Mouse (Mus musculus) stomach, embryonic 16.5 days (tissue): ENCODE data around the gene Cald1. TPM values are rescaled to one million over a fixed set of nuclear protein-coding genes. Genes with fewer than 3 reads are reported as not detected.

Source experiments
- ATAC-seq: fragments of 200-750 bp; cut with Nextera tagmentation; 2 replicates; pipeline ENCODE4 v1.8.0; 2017; ENCODE audit warnings: moderate number of reproducible peaks, moderate TSS enrichment; ENCODE audit not compliant: insufficient read depth, low FRiP score
- H3K27ac ChIP-seq: fragments of 300-500 bp; sonication (generic); 2 replicates; pipeline ENCODE4 v1.5.1; 2014; ENCODE audit warnings: low read length
- H3K27me3 ChIP-seq: fragments of 300-500 bp; sonication (generic); 2 replicates; pipeline ENCODE4 v1.6.1; 2014; ENCODE audit warnings: low read length, control low read depth, mixed read lengths; ENCODE audit not compliant: control insufficient read depth, insufficient read depth
- H3K36me3 ChIP-seq: fragments of 300-500 bp; sonication (generic); 2 replicates; pipeline ENCODE4 v1.6.1; 2014; ENCODE audit warnings: low read length; ENCODE audit not compliant: control insufficient read depth, insufficient read depth
- H3K4me1 ChIP-seq: fragments of 300-500 bp; sonication (generic); 2 replicates; pipeline ENCODE4 v1.6.1; 2014; ENCODE audit warnings: low read length, control low read depth, mixed read lengths; ENCODE audit not compliant: control insufficient read depth, insufficient read depth
- H3K4me2 ChIP-seq: fragments of 300-500 bp; sonication (generic); 2 replicates; pipeline ENCODE4 v1.6.1; 2014; ENCODE audit warnings: low read depth, low read length, mixed read lengths
- H3K4me3 ChIP-seq: fragments of 300-500 bp; sonication (generic); replicated peaks from 2 replicates; pipeline ENCODE4 v1.5.1; 2014; ENCODE audit warnings: mild to moderate bottlenecking, low read length
- H3K9ac ChIP-seq: fragments of 300-500 bp; sonication (generic); 2 replicates; pipeline ENCODE4 v1.6.1; 2014; ENCODE audit warnings: low read length
- H3K9me3 ChIP-seq: fragments of 300-500 bp; sonication (generic); replicated peaks from 2 replicates; pipeline ENCODE4 v1.6.1; 2016; ENCODE audit warnings: low read length, control low read depth; ENCODE audit not compliant: control insufficient read depth
- WGBS: fragments of 180-500 bp; shearing (Covaris S2); extraction: QIAGEN DNeasy Blood & Tissue Kit; methylation state at CpG from one replicate; pipeline ENCODE4 v1.1.7; 2014; 5-methylcytosine and 5-hydroxymethylcytosine counted together
- polyA plus RNA-seq: library from polyadenylated mRNA; unstranded; fragments of >200 nt; fragmentation: Nextera tagmentation; extraction: Ambion mirVana; gene quantifications from 2 replicates; pipeline ENCODE4 v1.2.1, GENCODE M21; 2015

Cald1 gene
- polyA plus RNA-seq, 1 experiment from 2014 or later, result 362 TPM

DNA sequence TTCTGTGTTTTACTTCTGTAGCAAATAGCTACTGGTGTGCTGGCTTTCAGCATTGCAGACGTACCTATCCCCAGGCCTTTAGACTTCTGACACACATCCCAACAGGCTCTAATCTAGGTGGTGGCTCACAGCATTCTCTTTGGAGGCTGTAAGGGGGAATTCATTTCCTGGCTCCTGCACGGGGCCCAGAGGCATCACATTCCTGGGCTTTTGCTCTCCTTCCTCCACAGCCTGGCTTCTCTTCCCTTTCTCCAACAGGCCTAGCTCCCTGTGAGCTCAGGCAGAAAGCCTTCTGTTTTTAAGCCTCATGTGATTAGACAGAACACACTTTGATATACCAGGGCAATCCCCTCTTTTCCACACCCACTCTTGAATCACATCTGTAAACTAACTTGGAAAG lies 109.2 kb downstream of the Cald1 start:
- H3K4me2 ChIP-seq, result no peak overlapping the region
- H3K4me3 ChIP-seq, result no peak overlapping the region
- H3K27ac ChIP-seq, result peak overlapping the region; percentile 50; the same call in 1 of the 2 replicates
- peaks cover 20% of the 10 kb centered on the region for H3K9me3 ChIP-seq
- ATAC-seq, result no peak
- WGBS, result 39% methylated on average over 2 of the region's 2 CpGs
- H3K9ac ChIP-seq, result no peak overlapping the region
- H3K36me3 ChIP-seq, result peaks cover 10% of the 10 kb centered on the region
- H3K4me1 ChIP-seq, result peaks cover 21% of the 10 kb centered on the region
- H3K27me3 ChIP-seq, result no peaks in the 10 kb centered on the region

DNA sequence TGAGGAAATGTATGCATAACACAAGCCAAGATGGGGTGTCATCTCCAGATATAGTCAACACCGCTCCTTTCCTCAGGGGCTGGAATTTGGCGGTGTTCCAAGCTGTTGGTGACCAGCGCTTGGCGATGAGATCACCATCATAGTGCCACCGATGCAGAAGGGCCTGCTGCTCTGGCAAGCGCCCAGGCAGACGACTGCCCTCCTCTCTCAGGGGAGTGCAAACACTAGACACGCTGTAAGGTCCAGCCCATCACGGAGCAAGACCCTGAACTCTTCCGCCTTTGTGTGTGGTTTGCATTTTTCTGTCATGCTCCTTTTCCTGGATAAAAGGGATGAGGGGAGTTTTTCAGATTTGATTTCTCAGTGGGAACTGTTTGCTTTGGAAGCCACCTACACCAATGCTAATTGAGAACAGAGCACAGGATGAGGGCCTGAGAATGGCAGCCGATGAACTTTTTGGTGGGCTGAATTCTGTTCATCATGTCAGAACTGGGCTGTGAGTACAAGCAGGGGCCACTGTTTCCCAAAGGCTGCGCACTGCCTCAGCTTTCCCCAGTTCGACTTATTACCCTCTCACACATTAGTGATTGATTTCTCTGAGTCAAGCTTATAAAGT lies 110.5 kb downstream of the Cald1 start:
- 16% methylated on average over 13 of the region's 13 CpGs for WGBS
- Histone ChIP-seq H3K4me2 (peak overlapping the region; percentile 52), H3K27ac (peak overlapping the region; percentile 50), H3K4me1 (peaks cover 21% of the 10 kb centered on the region), H3K9ac (peak overlapping the region; percentile 17; the same call in 1 of the 2 replicates), H3K36me3 (peaks cover 5% of the 10 kb centered on the region; the same call in 1 of the 2 replicates), H3K27me3 (no peaks in the 10 kb centered on the region), H3K9me3 (peaks cover 14% of the 10 kb centered on the region; the same call in 1 of the 2 replicates), H3K4me3 (peak overlapping the region; percentile 51)
- no peak; the same call in 1 of the 2 replicates for ATAC-seq

DNA sequence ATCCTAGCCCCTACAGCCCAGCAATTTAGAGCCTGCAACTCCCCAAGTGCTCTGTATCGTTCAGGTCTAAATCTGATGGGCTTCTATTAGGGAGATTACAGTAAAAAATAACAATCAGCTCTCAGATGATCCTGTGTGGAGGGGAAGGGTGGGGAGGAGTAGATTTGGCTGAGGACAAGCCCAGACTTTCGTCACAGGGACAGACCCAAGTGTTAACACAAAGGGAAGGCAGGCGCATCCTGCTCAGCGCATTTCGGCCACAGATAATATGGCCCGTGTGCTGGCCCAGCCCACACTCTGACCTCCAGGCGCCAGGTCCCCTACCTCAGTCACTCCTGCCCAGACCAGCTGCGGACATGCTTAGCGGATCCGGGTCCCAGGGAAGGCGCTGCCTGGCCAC lies 111.0 kb downstream of the Cald1 start:
- peak overlapping the region; percentile 51 for H3K4me3 ChIP-seq
- H3K27me3 ChIP-seq, result no peaks in the 10 kb centered on the region
- peak overlapping the region; percentile 74 for H3K27ac ChIP-seq
- WGBS, result 5% methylated on average over 11 of the region's 11 CpGs
- peaks cover 21% of the 10 kb centered on the region for H3K4me1 ChIP-seq
- peak overlapping the region; percentile 52 for H3K4me2 ChIP-seq
- peak overlapping the region; percentile 70 for H3K9ac ChIP-seq
- ATAC-seq, result peak; percentile 69
- peaks cover 8% of the 10 kb centered on the region; the same call in 1 of the 2 replicates for H3K9me3 ChIP-seq
- no peaks in the 10 kb centered on the region for H3K36me3 ChIP-seq

DNA sequence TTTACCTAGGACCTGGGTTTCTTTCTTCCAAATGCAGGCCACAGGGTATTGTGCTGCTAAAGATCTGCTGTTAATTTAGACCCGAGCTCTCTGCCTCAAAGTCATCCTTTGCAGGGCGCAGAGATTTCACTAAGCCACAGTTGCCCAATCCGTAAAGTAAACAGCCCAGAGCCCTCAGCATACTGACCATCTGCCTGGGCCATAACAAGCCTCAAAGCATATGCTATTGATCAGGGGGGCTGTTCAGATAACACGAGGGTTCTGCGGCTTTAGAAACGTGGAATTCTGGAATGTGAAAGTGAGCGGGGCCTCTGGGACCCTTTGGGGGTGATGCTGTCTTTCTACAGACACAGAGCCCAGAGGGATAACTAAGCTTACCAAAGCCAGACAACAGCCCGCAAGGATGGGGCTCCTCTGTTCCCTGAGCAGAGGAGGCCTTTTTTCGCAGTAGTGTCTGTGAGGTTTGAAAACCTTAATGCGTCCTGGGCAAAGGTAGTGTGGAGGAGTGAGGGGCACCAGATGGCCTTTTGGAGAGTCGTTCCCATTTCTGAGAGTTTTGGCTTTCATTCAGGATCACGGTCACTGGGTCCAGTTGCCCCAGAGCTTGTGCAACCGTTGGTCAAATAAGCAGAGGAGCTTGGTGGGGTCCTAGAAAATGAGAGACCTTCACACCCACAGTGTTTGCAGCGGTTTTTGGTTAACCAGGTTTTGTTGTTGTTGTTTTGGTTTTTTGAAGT lies 111.8 kb downstream of the Cald1 start:
- no peak for ATAC-seq
- peak overlapping the region; percentile 51 for H3K4me3 ChIP-seq
- 29% methylated on average over 14 of the region's 14 CpGs for WGBS
- H3K9me3 ChIP-seq, result peaks cover under 1% of the 10 kb centered on the region; the same call in 1 of the 2 replicates
- peak overlapping the region; percentile 70 for H3K9ac ChIP-seq
- H3K4me2 ChIP-seq, result peak overlapping the region; percentile 52
- H3K27ac ChIP-seq, result peak overlapping the region; percentile 74
- H3K4me1 ChIP-seq, result peaks cover 21% of the 10 kb centered on the region
- no peaks in the 10 kb centered on the region for H3K27me3 ChIP-seq
- H3K36me3 ChIP-seq, result no peaks in the 10 kb centered on the region

DNA sequence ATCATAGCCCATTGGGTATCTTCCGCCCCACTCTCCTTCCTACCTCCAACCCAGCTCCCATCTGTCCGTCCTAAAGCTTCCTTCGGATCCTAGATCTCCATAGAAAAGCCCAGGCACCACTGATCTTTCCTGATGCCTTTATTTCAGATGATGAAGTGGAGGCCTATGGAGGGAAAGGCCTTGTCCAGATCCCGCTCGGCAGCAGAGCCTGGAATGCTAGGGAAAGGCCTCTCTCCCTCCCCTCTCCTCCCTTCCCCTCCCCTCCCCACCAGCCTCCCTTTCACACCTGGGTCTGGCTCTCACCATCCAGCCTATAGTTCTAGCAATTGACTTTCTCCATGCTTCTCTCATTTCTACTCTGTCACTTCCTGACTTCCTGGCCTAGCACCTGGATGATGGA lies 112.5 kb downstream of the Cald1 start:
- H3K4me3 ChIP-seq, result peak overlapping the region; percentile 51; the same call in 1 of the 2 replicates
- H3K9me3 ChIP-seq, result no peaks in the 10 kb centered on the region
- no peaks in the 10 kb centered on the region for H3K27me3 ChIP-seq
- 60% methylated on average over 5 of the region's 5 CpGs for WGBS
- H3K4me1 ChIP-seq, result peaks cover 21% of the 10 kb centered on the region
- H3K36me3 ChIP-seq, result no peaks in the 10 kb centered on the region
- peak overlapping the region; percentile 52; the same call in 1 of the 2 replicates for H3K4me2 ChIP-seq
- H3K9ac ChIP-seq, result no peak overlapping the region
- no peak overlapping the region for H3K27ac ChIP-seq
- ATAC-seq, result no peak

DNA sequence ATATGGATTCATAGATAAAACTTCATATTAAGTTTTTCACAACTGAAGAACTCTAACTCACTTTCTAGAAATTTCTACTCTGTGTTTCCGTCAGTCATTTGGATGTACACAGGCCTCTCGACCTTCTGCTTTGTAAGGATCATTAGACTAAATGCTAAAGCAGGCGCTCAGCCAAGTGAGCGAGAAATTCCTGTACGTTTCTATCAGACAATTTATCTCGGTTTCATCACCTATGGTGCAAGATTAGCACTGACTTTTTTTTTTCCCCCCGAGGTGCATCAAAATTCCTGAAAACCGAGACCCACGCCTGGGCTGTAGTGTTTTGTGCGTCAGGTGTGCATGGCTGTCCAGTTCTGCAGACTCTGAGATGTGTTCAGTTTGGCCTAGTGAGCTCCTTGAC lies 113.3 kb downstream of the Cald1 start:
- Histone ChIP-seq H3K27me3 (no peaks in the 10 kb centered on the region), H3K9me3 (no peaks in the 10 kb centered on the region), H3K27ac (no peak overlapping the region), H3K4me1 (peaks cover 21% of the 10 kb centered on the region), H3K9ac (no peak overlapping the region), H3K4me3 (no peak overlapping the region), H3K36me3 (no peaks in the 10 kb centered on the region), H3K4me2 (no peak overlapping the region)
- 68% methylated on average over 10 of the region's 10 CpGs for WGBS
- no peak for ATAC-seq

DNA sequence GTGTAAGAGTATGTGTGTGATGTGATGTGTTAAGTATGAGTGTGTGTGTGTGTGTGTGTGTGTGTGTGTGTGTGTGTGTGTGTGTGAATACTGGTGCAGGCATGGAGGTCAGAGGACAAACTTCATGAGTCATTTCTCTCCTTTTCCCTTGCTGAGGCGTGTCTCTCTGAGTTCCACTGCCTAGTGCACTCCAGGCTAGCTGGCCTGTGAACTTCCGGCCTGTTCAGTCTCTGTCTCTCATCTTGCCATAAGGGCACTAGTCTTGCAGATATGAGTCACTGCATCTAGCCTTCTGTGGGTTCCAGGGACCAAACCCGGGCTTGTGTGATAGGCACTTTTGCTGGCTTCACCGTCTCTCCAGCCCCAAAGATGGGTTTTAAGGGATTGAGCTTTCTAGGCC lies 114.9 kb downstream of the Cald1 start:
- peaks cover 18% of the 10 kb centered on the region for H3K4me1 ChIP-seq

DNA sequence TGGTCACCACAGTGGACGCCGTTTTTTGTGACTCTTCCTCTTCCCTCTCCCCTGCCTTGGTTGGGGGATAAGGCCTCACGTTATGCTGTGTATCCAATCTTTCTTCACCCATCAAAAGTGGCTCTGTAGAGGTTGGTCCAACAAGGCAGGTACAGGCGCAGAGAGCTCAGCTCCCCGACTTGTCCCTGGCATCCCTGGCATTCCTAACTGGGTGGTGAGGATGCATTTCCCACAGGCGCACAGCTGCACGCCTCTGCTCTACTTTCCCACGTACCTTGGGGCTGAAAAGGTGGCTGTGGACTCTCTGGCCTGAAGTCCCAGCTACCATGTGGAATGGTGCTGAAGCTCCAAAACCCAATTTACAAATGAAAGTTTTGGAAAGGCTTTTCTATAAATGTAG lies 115.5 kb downstream of the Cald1 start:
- Histone ChIP-seq H3K4me2 (no peak overlapping the region), H3K4me3 (no peak overlapping the region), H3K36me3 (no peaks in the 10 kb centered on the region), H3K27me3 (no peaks in the 10 kb centered on the region), H3K9me3 (no peaks in the 10 kb centered on the region), H3K4me1 (peaks cover 12% of the 10 kb centered on the region), H3K27ac (no peak overlapping the region), H3K9ac (no peak overlapping the region)
- ATAC-seq, result no peak
- WGBS, result 81% methylated on average over 8 of the region's 8 CpGs

More for the DNA sequence above, 114.9 kb downstream of the Cald1 start:
- ATAC-seq, result 0 out of 2 replicates have a peak, but pooled peaks have one; percentile 6
- no peak overlapping the region for H3K4me3 ChIP-seq
- no peak overlapping the region for H3K9ac ChIP-seq
- H3K27me3 ChIP-seq, result no peaks in the 10 kb centered on the region
- no peak overlapping the region for H3K27ac ChIP-seq
- no peaks in the 10 kb centered on the region for H3K36me3 ChIP-seq
- no peaks in the 10 kb centered on the region for H3K9me3 ChIP-seq
- 79% methylated on average over 4 of the region's 4 CpGs for WGBS
- H3K4me2 ChIP-seq, result no peak overlapping the region

DNA sequence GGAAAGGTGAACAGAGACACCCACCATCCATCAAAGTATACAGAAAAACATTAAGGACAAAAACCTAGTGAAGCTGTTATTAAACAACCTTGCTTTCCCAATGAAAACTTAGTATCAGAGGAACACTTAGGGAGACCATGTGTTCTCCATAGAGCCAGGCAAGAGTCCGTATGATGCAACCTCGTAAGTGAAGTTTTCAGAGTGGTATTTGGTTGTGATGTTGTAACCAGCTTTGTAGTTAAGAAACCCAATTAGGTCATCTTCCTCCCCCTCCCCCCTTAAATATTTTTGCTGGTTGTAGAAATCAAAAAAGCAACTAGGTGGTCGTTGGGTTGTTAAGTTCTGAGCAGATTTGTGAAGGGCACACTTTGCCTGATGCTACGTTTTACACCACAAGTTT lies 116.3 kb downstream of the Cald1 start:
- no peaks in the 10 kb centered on the region for H3K27me3 ChIP-seq
- H3K9ac ChIP-seq, result no peak overlapping the region
- H3K36me3 ChIP-seq, result no peaks in the 10 kb centered on the region
- H3K27ac ChIP-seq, result no peak overlapping the region
- H3K9me3 ChIP-seq, result no peaks in the 10 kb centered on the region
- no peak overlapping the region for H3K4me3 ChIP-seq
- no peak overlapping the region for H3K4me2 ChIP-seq
- peaks cover 4% of the 10 kb centered on the region; the same call in 1 of the 2 replicates for H3K4me1 ChIP-seq
- WGBS, result 79% methylated on average over 4 of the region's 4 CpGs
- ATAC-seq, result no peak
